Mouse (Mus musculus) left cerebral cortex, postnatal 25 days (tissue): ENCODE measurements at regions not wholly inside any gene's neighbourhood (a gene's known extent, or its start where the extent isn't known, plus 50 kb on each side); places are given as distances from the start of the nearest gene placed in this dataset.
"Not testable (repeated sequence)": the region's sequence is repeated elsewhere in the genome, so short reads cannot be mapped to it uniquely, and the experiment has no call there.

Experiments used
- DNase-seq, 2 experiments: peaks; one replicate each; pipeline ENCODE4 v3.0.0; 2022; ENCODE audit warnings: low spot score in 2 of 2, mixed read lengths in 1 of 2
- intact Hi-C: fragments of 180-260 bp; cut with DNase I; formaldehyde crosslinking; loops from one replicate; pipeline ENCODE4 v1.15.1; 2025

DNA sequence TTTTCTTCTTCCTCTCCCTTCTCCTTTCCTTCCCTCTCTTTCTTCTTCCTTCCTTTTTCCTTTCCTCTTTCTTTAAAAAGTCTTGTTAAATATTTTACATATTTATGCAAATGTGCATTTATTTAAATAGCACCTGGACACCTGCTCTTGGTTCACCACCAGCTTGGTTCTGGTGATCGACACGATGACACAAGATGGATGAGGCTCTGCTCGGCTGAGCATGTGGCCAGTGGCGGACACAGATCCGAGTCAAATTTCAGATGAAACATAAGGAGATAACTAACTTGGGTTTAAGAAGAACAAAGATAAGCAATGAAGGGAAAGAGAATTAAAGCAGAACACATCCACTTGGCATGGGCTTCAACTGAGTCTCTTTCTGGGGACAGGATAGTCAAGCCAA lies 1339.7 kb upstream of the A1bg start:
- DNase-seq: no peak
- intact Hi-C loops: no loop called here

DNA sequence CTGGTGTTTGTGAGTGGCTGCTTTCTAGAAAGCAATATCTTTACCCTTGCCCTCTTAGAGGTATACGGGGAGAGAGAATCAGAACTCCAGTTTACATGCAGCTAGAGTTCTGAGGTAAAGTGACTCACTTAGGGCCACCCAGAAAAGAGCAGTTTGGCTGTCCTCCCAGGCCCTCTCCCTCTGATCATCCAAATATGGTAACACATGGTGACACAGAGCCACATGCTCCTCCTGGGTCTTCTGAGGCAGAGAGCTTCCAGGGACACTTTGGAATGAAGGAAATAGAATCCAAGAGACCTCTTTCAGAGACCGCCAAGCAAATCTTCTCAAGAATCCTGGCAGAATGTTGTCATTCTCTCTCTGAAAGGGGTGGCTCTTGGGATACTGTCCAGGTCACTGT lies 1338.7 kb upstream of the A1bg start:
- DNase-seq: peak in 1 of 2 experiments; percentile 51
- intact Hi-C loops: no loop called here

DNA sequence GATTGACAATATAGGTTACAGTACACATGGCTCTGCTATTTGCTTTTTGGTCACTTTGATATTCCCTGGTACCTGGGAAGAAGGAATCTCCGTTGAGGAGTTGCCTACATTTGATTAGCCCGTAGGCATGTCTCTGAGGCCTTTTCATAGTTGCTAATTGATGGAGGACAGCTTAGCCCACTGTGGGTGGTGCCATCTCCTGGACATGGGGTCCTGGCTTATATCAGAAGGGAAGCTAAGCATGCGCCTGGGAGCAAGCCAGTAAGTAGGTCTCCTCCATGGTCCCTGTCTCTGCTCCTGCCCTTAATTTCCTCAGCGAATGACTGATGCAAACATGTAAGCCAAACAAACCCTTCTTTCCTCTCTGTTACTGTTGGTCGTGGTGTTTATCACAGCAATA lies 1335.8 kb upstream of the A1bg start:
- no peak for DNase-seq
- intact Hi-C loops: no loop called here

DNA sequence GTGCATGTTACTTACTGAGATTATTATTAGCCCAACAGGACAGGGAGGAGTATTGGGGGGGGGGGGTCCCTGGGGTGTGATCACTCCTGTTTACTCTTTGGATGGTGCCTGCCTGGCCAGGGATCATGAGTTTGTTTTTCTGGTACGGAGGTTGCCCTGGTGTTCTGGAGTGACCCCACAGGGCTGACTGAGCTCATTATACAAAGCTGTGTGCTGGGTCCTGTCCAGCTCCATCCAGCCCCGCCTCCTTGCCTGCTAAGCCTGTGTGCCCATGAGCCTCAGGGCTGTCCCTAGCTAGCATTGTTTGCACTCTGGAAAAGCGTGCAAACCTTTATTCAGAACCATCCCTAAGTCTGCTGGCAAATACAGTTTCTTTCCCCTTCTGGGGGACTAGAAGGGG lies 1335.1 kb upstream of the A1bg start:
- intact Hi-C loops: no loop called here
- peak in 1 of 2 experiments; percentile 6 for DNase-seq

GRCm38 (mm10) chr15:62257110-62257667 lies 1334.4 kb upstream of the A1bg start:
- intact Hi-C loops: no loop called here
- no peak for DNase-seq

DNA sequence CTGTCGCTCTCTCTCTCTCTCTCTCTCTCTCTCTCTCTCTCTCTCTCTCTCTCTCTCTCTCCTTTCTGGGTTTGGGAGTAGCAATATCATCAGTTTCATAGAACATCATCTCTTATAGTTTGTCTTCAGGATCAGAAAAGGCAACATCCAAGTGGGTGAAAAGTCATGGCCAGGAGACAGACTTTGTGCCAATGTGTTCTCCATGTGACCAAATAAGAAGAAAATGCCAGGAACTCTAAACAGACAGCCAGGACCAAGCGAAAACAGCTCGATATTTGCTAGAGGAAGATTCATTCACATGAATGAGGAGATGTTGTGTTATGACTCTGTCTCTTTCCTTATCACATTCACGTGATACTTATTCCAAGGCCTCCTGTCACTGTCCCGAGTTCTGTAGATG lies 1332.8 kb upstream of the A1bg start:
- no peak for DNase-seq
- intact Hi-C loops: no loop called here

- DNase-seq: no peak
- intact Hi-C loops: no loop called here
Measured at GRCm38 (mm10) chr15:62253724-62254123, 1330.9 kb upstream of the A1bg start.

GRCm38 (mm10) chr15:62252078-62252833 lies 1329.4 kb upstream of the A1bg start:
- intact Hi-C loops, DNase-seq: not testable (repeated sequence)

DNA sequence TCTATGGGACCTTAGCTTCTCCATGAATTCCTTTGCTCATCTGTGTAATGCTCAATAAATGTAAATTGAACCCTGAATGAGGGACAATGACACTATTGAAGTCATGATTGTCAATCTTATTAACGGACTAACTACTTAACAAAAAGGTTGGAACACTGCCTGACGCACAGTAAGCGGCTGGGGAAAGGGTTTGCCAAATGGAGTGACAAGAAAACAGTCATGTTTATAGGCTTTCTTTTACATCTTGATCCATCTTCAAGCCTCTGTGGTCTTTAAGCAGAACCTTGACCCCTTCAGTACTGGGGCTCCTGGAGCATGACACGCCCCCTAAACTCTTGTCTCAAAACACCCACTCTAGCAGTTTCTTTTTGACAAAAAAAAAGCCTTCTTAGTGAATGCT lies 1326.6 kb upstream of the A1bg start:
- intact Hi-C loops: no loop called here

GRCm38 (mm10) chr15:62246561-62247079 lies 1323.8 kb upstream of the A1bg start:
- intact Hi-C loops: no loop called here
- DNase-seq: no peak

More for the DNA sequence above, 1326.6 kb upstream of the A1bg start:
- no peak for DNase-seq

DNA sequence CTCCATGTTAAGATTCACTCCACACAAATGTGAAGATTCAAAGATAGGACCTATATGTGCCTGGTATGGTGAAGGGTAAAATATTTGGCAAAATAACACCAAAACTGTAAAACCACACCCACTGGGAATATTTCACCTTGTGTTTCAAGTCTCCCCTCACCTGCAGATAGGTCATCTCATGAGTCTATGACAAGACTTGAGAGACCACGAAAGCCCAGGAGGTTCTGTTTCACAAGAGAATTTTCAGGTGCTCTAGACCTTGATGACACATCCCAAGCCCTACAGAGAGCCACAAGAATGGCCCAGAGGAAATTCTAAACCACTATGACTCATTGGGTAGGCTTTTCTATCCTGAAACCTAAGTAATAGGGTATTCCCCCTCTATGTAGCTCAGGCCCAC lies 1322.4 kb upstream of the A1bg start:
- intact Hi-C loops: no loop called here
- DNase-seq: no peak

- DNase-seq: no peak
- intact Hi-C loops: no loop called here
Measured at GRCm38 (mm10) chr15:62244819-62245218, 1322.0 kb upstream of the A1bg start.

DNA sequence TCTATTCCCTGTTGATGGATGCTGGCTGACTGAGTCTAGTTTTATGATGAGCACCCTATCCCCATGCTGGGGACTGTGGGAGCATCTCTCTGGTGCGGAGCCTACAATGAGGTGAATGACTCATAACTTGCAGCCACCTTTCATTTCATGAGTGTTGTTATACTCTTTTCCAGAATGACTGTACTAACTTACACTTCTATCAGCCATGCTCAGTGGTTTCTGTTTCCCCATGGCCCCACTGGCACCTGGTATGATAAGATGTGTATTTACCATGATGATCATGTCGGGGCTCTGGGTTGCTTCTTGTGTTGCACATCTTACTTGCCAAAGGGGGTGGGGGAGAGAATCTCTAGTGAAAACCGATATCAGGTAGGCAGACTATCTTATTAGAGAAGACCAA lies 1317.2 kb upstream of the A1bg start:
- intact Hi-C loops: no loop called here
- peak in 1 of 2 experiments; percentile 13 for DNase-seq

- intact Hi-C loops: no loop called here
- DNase-seq: no peak
Measured at GRCm38 (mm10) chr15:62238503-62239045, 1315.8 kb upstream of the A1bg start.

DNA sequence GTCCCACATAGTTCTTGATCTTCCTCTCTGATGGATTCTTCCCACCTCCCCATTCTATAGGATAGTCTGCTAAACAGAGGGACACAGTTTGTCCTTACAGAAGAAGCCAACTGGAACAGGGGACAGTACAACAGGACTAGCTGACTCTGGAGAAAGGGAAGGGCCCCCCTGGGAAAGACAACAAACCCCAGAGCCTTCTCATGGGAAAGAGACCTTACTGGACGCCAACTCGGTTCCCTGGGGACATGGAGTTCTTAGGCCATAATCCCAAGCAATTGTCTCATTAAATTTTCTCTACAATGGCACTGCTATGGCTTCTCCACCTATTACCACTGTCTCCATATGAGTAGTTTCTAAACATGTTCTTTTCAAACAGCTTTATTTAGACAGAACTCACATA lies 1313.2 kb upstream of the A1bg start:
- intact Hi-C loops: no loop called here
- DNase-seq: no peak

DNA sequence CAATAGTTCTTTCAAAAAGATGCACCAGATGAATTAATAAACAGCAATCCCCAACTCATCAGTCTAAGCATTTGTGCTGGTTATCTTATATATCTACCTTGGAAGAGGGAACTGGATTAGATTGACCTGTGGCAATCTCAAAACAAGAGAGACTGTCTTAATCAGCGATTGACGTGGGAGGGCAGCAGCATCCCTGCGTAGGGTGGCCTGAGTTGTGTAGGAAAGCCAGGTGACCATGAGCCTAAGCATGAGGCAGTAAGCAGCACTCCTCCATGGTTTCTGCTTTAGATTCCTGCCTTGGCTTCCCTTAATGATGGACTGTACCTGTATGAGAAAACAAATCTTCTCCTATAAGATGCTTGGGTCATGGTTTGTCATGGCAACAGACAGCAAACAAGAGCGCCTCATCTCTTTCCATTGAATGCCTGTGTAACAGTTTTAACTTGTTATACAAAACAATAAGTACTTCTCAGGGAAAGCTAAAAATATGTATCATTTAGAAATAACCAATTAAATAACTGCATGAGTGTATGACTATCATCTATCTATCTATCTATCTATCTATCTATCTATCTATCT lies 1311.5 kb upstream of the A1bg start:
- no peak for DNase-seq
- intact Hi-C loops: no loop called here

DNA sequence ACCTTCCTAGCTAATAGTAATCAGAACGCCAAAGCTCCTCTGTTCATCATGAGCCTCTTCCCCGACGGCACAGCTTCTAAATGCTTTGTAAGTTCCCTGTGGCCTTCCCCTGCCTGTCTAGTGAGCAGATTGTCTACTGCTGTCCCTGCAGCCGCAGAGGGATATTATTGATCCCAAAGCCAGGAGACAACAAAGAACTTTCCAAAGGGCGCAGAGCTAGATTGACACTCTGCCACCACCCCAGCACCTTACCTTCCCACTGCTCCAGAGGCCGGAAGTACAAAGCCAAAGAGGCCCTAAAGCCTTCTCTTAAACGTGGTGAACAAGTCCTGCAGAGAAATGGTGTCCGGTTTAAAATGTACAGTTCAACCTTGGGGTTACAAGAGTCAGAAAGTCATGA lies 1310.3 kb upstream of the A1bg start:
- DNase-seq: no peak
- intact Hi-C loops: no loop called here

DNA sequence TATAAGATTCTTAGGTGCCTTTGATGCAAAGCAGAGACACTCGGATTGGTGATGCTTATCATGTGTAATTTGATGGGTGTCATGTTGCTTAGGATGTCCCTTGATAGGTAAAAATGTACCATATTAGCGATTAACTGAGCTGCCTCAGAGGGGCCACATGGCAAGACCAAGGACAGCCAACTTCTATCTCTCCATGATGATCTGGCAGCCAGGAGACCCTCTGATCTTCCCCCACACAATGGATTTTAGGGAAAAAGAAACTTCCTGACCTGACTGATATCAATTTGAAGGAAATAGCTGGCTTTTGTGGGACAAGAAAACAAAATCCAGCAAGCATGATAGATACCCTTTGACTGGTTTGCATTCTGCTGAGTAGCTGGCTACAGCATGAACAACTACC lies 1308.9 kb upstream of the A1bg start:
- intact Hi-C loops: no loop called here
- DNase-seq: no peak

GRCm38 (mm10) chr15:62230773-62231172 lies 1308.0 kb upstream of the A1bg start:
- no peak for DNase-seq

DNA sequence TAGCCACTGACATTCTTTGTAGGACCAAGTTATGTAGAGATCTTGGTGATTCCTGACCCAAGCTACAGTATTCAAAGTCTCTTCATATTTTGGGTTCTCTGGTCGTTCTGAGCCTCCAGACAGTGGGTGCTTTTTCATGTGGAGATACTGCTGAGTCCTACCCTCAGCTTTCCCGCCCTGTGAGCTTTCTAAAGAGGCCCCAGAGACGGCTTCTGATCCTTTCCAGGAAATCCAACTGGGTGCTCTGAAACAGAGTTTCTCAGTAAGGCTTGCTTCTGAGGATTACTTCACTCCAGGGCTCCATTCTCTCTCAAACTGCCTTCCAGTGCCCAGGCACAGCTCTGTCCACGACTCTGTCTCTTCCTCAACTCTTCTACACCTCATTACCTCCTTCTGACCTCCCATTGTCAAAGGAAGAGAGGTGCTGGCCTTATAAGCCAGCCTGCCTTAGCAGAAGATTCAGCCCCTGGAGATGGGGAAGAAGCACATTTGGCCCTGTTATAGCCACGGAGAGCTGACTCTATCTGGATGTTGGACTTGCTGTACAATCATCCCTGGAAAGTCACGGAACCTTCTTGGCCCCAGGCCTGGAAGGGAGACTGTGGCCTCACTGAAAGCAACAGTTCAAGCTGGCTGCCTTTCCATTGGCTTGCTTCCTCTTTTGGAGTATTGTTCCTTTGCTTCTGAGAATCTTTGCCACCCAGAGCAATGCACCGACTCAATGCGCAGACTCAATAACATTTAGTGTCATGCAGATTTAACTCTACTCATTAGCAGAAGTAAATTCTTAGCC lies 1306.9 kb upstream of the A1bg start:
- DNase-seq: no peak
- intact Hi-C loops: no loop called here

More at GRCm38 (mm10) chr15:62230773-62231172, 1308.0 kb upstream of the A1bg start:
- intact Hi-C loops: no loop called here
